Mouse (Mus musculus) C2C12 (cell line): ENCODE results near the gene Dcaf6. TPM values are rescaled to one million over a fixed set of nuclear protein-coding genes. Genes with fewer than 3 reads are reported as not detected.
"Not testable (repeated sequence)": the region's sequence is repeated elsewhere in the genome, so short reads cannot be mapped to it uniquely, and the experiment has no call there.

Experiments
- H3K27me3 ChIP-seq: one replicate; pipeline ENCODE4 v1.6.1; 2011; ENCODE audit not compliant: control insufficient read depth, insufficient read depth, insufficient read length
- H3K36me3 ChIP-seq: one replicate; pipeline ENCODE4 v1.6.1; 2011; ENCODE audit not compliant: control insufficient read depth, insufficient read depth
- H3K4me3 ChIP-seq: one replicate; pipeline ENCODE4 v1.5.1; 2011; ENCODE audit warnings: mild to moderate bottlenecking, control low read depth; ENCODE audit not compliant: poor library complexity, insufficient read depth, severe bottlenecking
- H3K79me2 ChIP-seq: one replicate; pipeline ENCODE4 v1.6.1; 2011; ENCODE audit not compliant: control insufficient read depth, insufficient read depth
- H3K79me3 ChIP-seq: one replicate; pipeline ENCODE4 v1.6.1; 2011; ENCODE audit warnings: low read depth, control low read depth
- H3ac ChIP-seq: one replicate; pipeline ENCODE3; 2011; ENCODE audit warnings: low read depth; ENCODE audit not compliant: control insufficient read depth, insufficient read length
- CEBPB ChIP-seq: IDR thresholded peaks from one replicate; pipeline ENCODE4 v1.6.1; 2011; ENCODE audit warnings: low read depth, mild to moderate bottlenecking, control low read depth, moderate library complexity
- CTCF ChIP-seq: IDR thresholded peaks from one replicate; pipeline ENCODE4 v1.5.1; 2011; ENCODE audit not compliant: control insufficient read depth, insufficient read depth, insufficient read length
- FOSL1 ChIP-seq: IDR thresholded peaks from one replicate; pipeline ENCODE4 v1.8.0; 2011; ENCODE audit warnings: mild to moderate bottlenecking, low read length; ENCODE audit not compliant: poor library complexity, insufficient read depth, severe bottlenecking
- MAX ChIP-seq: IDR thresholded peaks from one replicate; pipeline ENCODE4 v1.6.1; 2011; ENCODE audit warnings: mild to moderate bottlenecking, control low read depth
- MYOD1 ChIP-seq: IDR thresholded peaks from one replicate; pipeline ENCODE4 v1.6.1; 2011; ENCODE audit warnings: low read depth; ENCODE audit not compliant: control insufficient read depth, insufficient read length
- MYOG ChIP-seq: IDR thresholded peaks from one replicate; pipeline ENCODE4 v1.6.1; 2011; ENCODE audit not compliant: control insufficient read depth, insufficient read length; ENCODE audit errors: extremely low read depth
- USF1 ChIP-seq: IDR thresholded peaks from one replicate; pipeline ENCODE4 v1.6.1; 2011; ENCODE audit warnings: low read depth, mild to moderate bottlenecking, control low read depth, moderate library complexity
- polyA plus RNA-seq: library from polyadenylated mRNA; unstranded; fragments of >200 nt; fragmentation: generic; extraction: Trizol; gene quantifications from one replicate; pipeline ENCODE4 v1.2.1, GENCODE M21; 2012; ENCODE audit warnings: missing spikeins

Dcaf6 gene
- polyA plus RNA-seq, 1 experiment = 7.1 TPM

- no peak for TF ChIP-seq MYOD1
- H3K79me3 ChIP-seq = no peaks in the 10 kb centered on the region
- no peaks in the 10 kb centered on the region for H3K27me3 ChIP-seq
- peaks cover 4% of the 10 kb centered on the region for H3K36me3 ChIP-seq
- no peak overlapping the region for H3ac ChIP-seq
- no peaks in the 10 kb centered on the region for H3K79me2 ChIP-seq
- H3K4me3 ChIP-seq = no peak overlapping the region
Observed at GRCm38 (mm10) chr1:165348627-165349026, 111.6 kb downstream of the Dcaf6 start.

- Histone ChIP-seq H3K79me3 (no peaks in the 10 kb centered on the region), H3K79me2 (no peaks in the 10 kb centered on the region), H3ac (no peak overlapping the region), H3K4me3 (no peak overlapping the region), H3K27me3 (no peaks in the 10 kb centered on the region), H3K36me3 (no peaks in the 10 kb centered on the region)
- TF ChIP-seq MYOG (no peak), USF1 (no peak), CEBPB (no peak), FOSL1 (no peak), MAX (no peak), CTCF (no peak), MYOD1 (no peak)
Observed at GRCm38 (mm10) chr1:165344453-165344852, 115.8 kb downstream of the Dcaf6 start.

DNA sequence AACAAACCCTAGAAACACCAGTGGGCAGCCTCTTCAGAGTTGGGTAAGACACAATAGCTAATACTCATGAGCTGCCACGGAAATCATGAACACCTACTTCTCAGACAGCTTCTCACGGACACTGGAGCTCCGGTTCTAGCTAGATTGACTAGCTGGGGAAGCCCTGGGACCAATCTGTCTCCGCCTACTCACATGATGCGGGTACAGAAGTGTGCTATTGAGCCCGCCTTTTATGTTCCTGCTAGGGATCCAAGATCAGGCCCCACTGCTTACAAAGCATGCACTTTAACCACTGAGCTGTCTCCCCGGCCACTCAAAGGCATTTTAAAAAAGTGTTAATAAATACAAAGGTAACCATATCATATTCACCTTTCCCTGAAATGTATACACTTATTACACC lies 118.1 kb downstream of the Dcaf6 start:
- no peak overlapping the region for H3K4me3 ChIP-seq
- no peak for TF ChIP-seq CEBPB
- TF ChIP-seq MYOG = no peak
- no peak for TF ChIP-seq MYOD1
- TF ChIP-seq MAX = no peak
- TF ChIP-seq FOSL1 = no peak
- TF ChIP-seq USF1 = no peak
- TF ChIP-seq CTCF = no peak
- no peaks in the 10 kb centered on the region for H3K79me3 ChIP-seq
- no peaks in the 10 kb centered on the region for H3K36me3 ChIP-seq
- no peaks in the 10 kb centered on the region for H3K27me3 ChIP-seq
- no peak overlapping the region for H3ac ChIP-seq
- H3K79me2 ChIP-seq = no peaks in the 10 kb centered on the region

- no peaks in the 10 kb centered on the region for H3K27me3 ChIP-seq
- H3K4me3 ChIP-seq = no peak overlapping the region
- H3ac ChIP-seq = no peak overlapping the region
- no peaks in the 10 kb centered on the region for H3K36me3 ChIP-seq
- TF ChIP-seq FOSL1 (no peak), USF1 (no peak), MAX (no peak)
- H3K79me2 ChIP-seq = no peaks in the 10 kb centered on the region
- no peaks in the 10 kb centered on the region for H3K79me3 ChIP-seq
Observed at GRCm38 (mm10) chr1:165332797-165333196, 127.5 kb downstream of the Dcaf6 start.

DNA sequence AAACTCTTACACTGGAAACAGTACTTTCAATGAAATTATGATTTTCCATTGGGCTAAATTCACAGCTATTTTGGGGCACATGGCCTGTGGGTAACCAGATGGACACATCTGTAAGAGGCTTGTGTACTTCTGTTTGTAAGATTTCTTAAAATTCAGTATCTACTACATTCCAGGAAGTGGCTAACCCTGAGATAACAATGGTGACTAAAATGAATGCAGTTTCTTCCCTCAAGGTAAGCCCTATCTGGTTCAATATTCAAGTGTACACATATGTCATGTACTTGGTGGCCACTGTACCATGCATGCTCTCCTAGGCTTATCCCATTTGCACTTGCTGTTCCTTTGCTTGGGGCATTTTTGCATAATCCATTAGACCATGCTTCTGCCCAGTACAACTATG lies 129.4 kb downstream of the Dcaf6 start:
- H3K79me3 ChIP-seq = no peaks in the 10 kb centered on the region
- H3K4me3 ChIP-seq = no peak overlapping the region
- TF ChIP-seq CTCF (no peak), MYOG (no peak), CEBPB (no peak), MYOD1 (no peak), FOSL1 (no peak), USF1 (no peak), MAX (no peak)
- H3K27me3 ChIP-seq = no peaks in the 10 kb centered on the region
- H3ac ChIP-seq = no peak overlapping the region
- H3K36me3 ChIP-seq = no peaks in the 10 kb centered on the region
- no peaks in the 10 kb centered on the region for H3K79me2 ChIP-seq

GRCm38 (mm10) chr1:165328384-165329289 lies 131.6 kb downstream of the Dcaf6 start:
- H3K79me3 ChIP-seq, H3K79me2 ChIP-seq, H3K4me3 ChIP-seq, H3ac ChIP-seq, H3K36me3 ChIP-seq, H3K27me3 ChIP-seq: not testable (repeated sequence)
